9 mouse cellular contexts compared by ENCODE assay signal in genomic region chr6:122660601-122661379, GRCm38 (mm10). TPM values are rescaled to one million over a fixed set of nuclear protein-coding genes. Genes with fewer than 3 reads are reported as not detected.
DNase-seq lines count a peak whose midpoint lies in the region; ATAC-seq and TF ChIP-seq lines count a peak whose summit lies in the region.
"Had no signal": no experiment of that assay in that cellular context is flagged by ENCODE, and none has a peak within 500 bp of the region (broad histone marks: within the 10 kb centered on the region; RNA-seq: fewer than 3 reads in every experiment).

No protein-coding gene starts in this region.

- no peak for ATAC-seq in heart, embryonic 11.5 days (replicated peaks; ENCODE audit: insufficient number of reproducible peaks, low FRiP score, low TSS enrichment)
- peak; percentile 28; the same call in 1 of the 2 replicates for ATAC-seq in forebrain, embryonic 11.5 days (replicated peaks; ENCODE audit: low FRiP score)
- no peak for ATAC-seq in kidney, postnatal 0 days (replicated peaks; ENCODE audit: low FRiP score, low read depth)
- ATAC-seq in megakaryocyte progenitor cell, adult 5-6 weeks (replicated peaks; ENCODE audit: poor library complexity): peak; percentile 77

- H3K27me3 ChIP-seq in heart, embryonic 11.5 days (ENCODE audit: control insufficient read depth, insufficient read depth, low read length): peaks cover 17% of the 10 kb centered on the region
- peaks cover 2% of the 10 kb centered on the region; the same call in 1 of the 2 replicates for H3K27me3 ChIP-seq in forebrain, embryonic 11.5 days (ENCODE audit: control insufficient read depth, insufficient read depth, low read length)
- 0 out of 2 replicates have a peak, but pooled peaks cover 3% of the 10 kb centered on the region for H3K27me3 ChIP-seq in kidney, postnatal 0 days (ENCODE audit: insufficient read depth, low read length)

- no peaks in the 10 kb centered on the region for H3K36me3 ChIP-seq in heart, embryonic 11.5 days (ENCODE audit: control insufficient read depth, insufficient read depth, low read length)
- H3K36me3 ChIP-seq in forebrain, embryonic 11.5 days (ENCODE audit: control insufficient read depth, insufficient read depth, low read length): no peaks in the 10 kb centered on the region
- H3K36me3 ChIP-seq in kidney, postnatal 0 days (ENCODE audit: insufficient read depth, low read length): no peaks in the 10 kb centered on the region

- H3K9ac ChIP-seq in heart, embryonic 11.5 days (ENCODE audit: low read depth, low read length): no peak overlapping the region
- no peak overlapping the region for H3K9ac ChIP-seq in forebrain, embryonic 11.5 days (ENCODE audit: low read length)
- H3K9ac ChIP-seq in kidney, postnatal 0 days (ENCODE audit: low read depth, low read length): no peak overlapping the region

- WGBS in heart, embryonic 11.5 days (ENCODE audit: insufficient replicate concordance): 29% methylated on average over 8 of the region's 8 CpGs
- WGBS in forebrain, embryonic 11.5 days: 44% methylated on average over 8 of the region's 8 CpGs
- 40% methylated on average over 8 of the region's 8 CpGs for WGBS in kidney, postnatal 0 days

- no peak overlapping the region for H3K27ac ChIP-seq in heart, embryonic 11.5 days (ENCODE audit: low read depth, low read length)
- H3K27ac ChIP-seq in forebrain, embryonic 11.5 days (ENCODE audit: low read depth, low read length): no peak overlapping the region
- no peak overlapping the region for H3K27ac ChIP-seq in kidney, postnatal 0 days

- no peak overlapping the region for H3K4me3 ChIP-seq in heart, embryonic 11.5 days (ENCODE audit: low read depth, low read length)
- no peak overlapping the region for H3K4me3 ChIP-seq in forebrain, embryonic 11.5 days (ENCODE audit: low read depth, low read length)
- H3K4me3 ChIP-seq in kidney, postnatal 0 days (replicated peaks; ENCODE audit: low read depth, low read length): no peak overlapping the region

- no peaks in the 10 kb centered on the region for H3K4me1 ChIP-seq in heart, embryonic 11.5 days (ENCODE audit: control insufficient read depth, insufficient read depth, low read length)
- 0 out of 2 replicates have a peak, but pooled peaks cover 2% of the 10 kb centered on the region for H3K4me1 ChIP-seq in forebrain, embryonic 11.5 days (replicated peaks; ENCODE audit: control insufficient read depth, insufficient read depth, low read length)
- no peaks in the 10 kb centered on the region for H3K4me1 ChIP-seq in kidney, postnatal 0 days (replicated peaks; ENCODE audit: insufficient read depth, low read length)

- TF ChIP-seq CTCF in kidney, postnatal 0 days (IDR thresholded peaks at IDR 0.05; ENCODE audit: low read depth): peak; percentile 78

- H3K4me2 ChIP-seq in heart, embryonic 11.5 days: no peak overlapping the region
- H3K4me2 ChIP-seq in forebrain, embryonic 11.5 days (ENCODE audit: low read depth, low read length, severe bottlenecking): no peak overlapping the region
- H3K4me2 ChIP-seq in kidney, postnatal 0 days (ENCODE audit: low read length): no peak overlapping the region

- H3K9me3 ChIP-seq in heart, embryonic 11.5 days (replicated peaks; ENCODE audit: control insufficient read depth, low read length): no peaks in the 10 kb centered on the region
- H3K9me3 ChIP-seq in forebrain, embryonic 11.5 days (ENCODE audit: control insufficient read depth, low read length): no peaks in the 10 kb centered on the region
- no peaks in the 10 kb centered on the region for H3K9me3 ChIP-seq in kidney, postnatal 0 days (replicated peaks; ENCODE audit: low read length)

- DNase-seq in heart, adult 11 months: peak; percentile 82
- DNase-seq in CD4-positive helper T cell, adult 2 months (ENCODE audit: low read depth, low spot score): peak; percentile 38
- DNase-seq in c-Kit-positive CD71-positive TER-119-negative erythroid progenitor cells, embryonic 14.5 days (ENCODE audit: low read depth): peak; percentile 45
- peak; percentile 61 for DNase-seq in forebrain, embryonic 11.5 days (ENCODE audit: low spot score)
- peak; percentile 70 for DNase-seq in kidney, postnatal 0 days (ENCODE audit: low spot score)
- DNase-seq in right cerebral cortex, postnatal 14 days: peak; percentile 34

RNA-seq across cellular contexts. Expression of gene Dppa3, which starts 34.6 kb away (rescaled TPM):
- polyA plus RNA-seq in heart, embryonic 11.5 days (2014; fragmentation: Nextera tagmentation; extraction: Ambion mirVana): not detected in 2 replicates
- not detected in 2 replicates for polyA plus RNA-seq in forebrain, embryonic 11.5 days (2014; fragmentation: Nextera tagmentation; extraction: Ambion mirVana)
- polyA plus RNA-seq in kidney, postnatal 0 days (2015; fragmentation: Nextera tagmentation; extraction: Ambion mirVana): not detected in 2 replicates
- total RNA-seq in megakaryocyte progenitor cell, adult 5-6 weeks (2015): not detected in 2 replicates
- total RNA-seq in megakaryocyte progenitor cell, adult 5-6 weeks (2017): not detected in 2 replicates
- total RNA-seq: layer of hippocampus, adult 18-20 months had no signal

RNA-seq across cellular contexts. Expression of gene Nanog, which starts 46.5 kb away (rescaled TPM):
- polyA plus RNA-seq in heart, embryonic 11.5 days (2014; fragmentation: Nextera tagmentation; extraction: Ambion mirVana): 0.23 and 0.25 TPM in 2 replicates
- 0.31 TPM in 1 of 2 replicates, not detected in the other for polyA plus RNA-seq in forebrain, embryonic 11.5 days (2014; fragmentation: Nextera tagmentation; extraction: Ambion mirVana)
- polyA plus RNA-seq in kidney, postnatal 0 days (2015; fragmentation: Nextera tagmentation; extraction: Ambion mirVana): not detected in 2 replicates
- total RNA-seq in megakaryocyte progenitor cell, adult 5-6 weeks (2015): not detected in 2 replicates
- total RNA-seq in megakaryocyte progenitor cell, adult 5-6 weeks (2017): not detected in 2 replicates
- total RNA-seq: layer of hippocampus, adult 18-20 months had no signal

RNA-seq across cellular contexts. Expression of gene Gdf3, which starts 50.9 kb away (rescaled TPM):
- 0.17 and 0.56 TPM in 2 replicates for polyA plus RNA-seq in heart, embryonic 11.5 days (2014; fragmentation: Nextera tagmentation; extraction: Ambion mirVana)
- 0.11 TPM in 1 of 2 replicates, not detected in the other for polyA plus RNA-seq in forebrain, embryonic 11.5 days (2014; fragmentation: Nextera tagmentation; extraction: Ambion mirVana)
- not detected in 2 replicates for polyA plus RNA-seq in kidney, postnatal 0 days (2015; fragmentation: Nextera tagmentation; extraction: Ambion mirVana)
- total RNA-seq in megakaryocyte progenitor cell, adult 5-6 weeks (2015): 9.5 and 10.8 TPM in 2 replicates
- total RNA-seq in megakaryocyte progenitor cell, adult 5-6 weeks (2017): 4.2 and 6.7 TPM in 2 replicates
- total RNA-seq: layer of hippocampus, adult 18-20 months had no signal

RNA-seq across cellular contexts. Expression of gene Apobec1, which starts 58.5 kb away (rescaled TPM):
- polyA plus RNA-seq in heart, embryonic 11.5 days (2014; fragmentation: Nextera tagmentation; extraction: Ambion mirVana): 0.97 and 2.4 TPM in 2 replicates
- polyA plus RNA-seq in forebrain, embryonic 11.5 days (2014; fragmentation: Nextera tagmentation; extraction: Ambion mirVana): 1.2 and 1.7 TPM in 2 replicates
- polyA plus RNA-seq in kidney, postnatal 0 days (2015; fragmentation: Nextera tagmentation; extraction: Ambion mirVana): 3.6 TPM in 2 replicates
- total RNA-seq in megakaryocyte progenitor cell, adult 5-6 weeks (2015): 23.6 and 23.7 TPM in 2 replicates
- total RNA-seq in megakaryocyte progenitor cell, adult 5-6 weeks (2017): 15.0 and 16.7 TPM in 2 replicates

Comparison
In these comparisons a context has a peak if more than half of its experiments do, and no peak if none do; other contexts are left out.
1. ATAC-seq: peak in forebrain, embryonic 11.5 days (single experiment) and megakaryocyte progenitor cell, adult 5-6 weeks (single experiment); none in heart, embryonic 11.5 days (single experiment) and kidney, postnatal 0 days (single experiment).
2. Peak in every context shown above with its lines, with median percentiles within 50 percentile points of each other: DNase-seq.